In genomic region chr9:44119011-44119410, GRCm38 (mm10) we compare ENCODE assay signal across 8 mouse cellular contexts. TPM values are rescaled to one million over a fixed set of nuclear protein-coding genes. Genes with fewer than 3 reads are reported as not detected.
DNase-seq lines count a peak whose midpoint lies in the region; ATAC-seq and TF ChIP-seq lines count a peak whose summit lies in the region.

No protein-coding gene starts in this region.

- H3K27me3 ChIP-seq in hindbrain, postnatal 0 days (ENCODE audit: insufficient read depth, low read length) = no peaks in the 10 kb centered on the region
- no peaks in the 10 kb centered on the region for H3K27me3 ChIP-seq in hindbrain, embryonic 12.5 days
- no peaks in the 10 kb centered on the region for H3K27me3 ChIP-seq in C2C12 (ENCODE audit: control insufficient read depth, insufficient read depth, insufficient read length)

- no peak overlapping the region for H3K27ac ChIP-seq in hindbrain, postnatal 0 days
- no peak overlapping the region for H3K27ac ChIP-seq in hindbrain, embryonic 12.5 days

- H3K9ac ChIP-seq in hindbrain, postnatal 0 days (replicated peaks; ENCODE audit: low read length) = no peak overlapping the region
- no peak overlapping the region for H3K9ac ChIP-seq in hindbrain, embryonic 12.5 days

- no peaks in the 10 kb centered on the region for H3K9me3 ChIP-seq in hindbrain, postnatal 0 days (ENCODE audit: low read length)
- H3K9me3 ChIP-seq in hindbrain, embryonic 12.5 days (replicated peaks) = no peaks in the 10 kb centered on the region

- H3K79me2 ChIP-seq in C2C12 (ENCODE audit: control insufficient read depth, insufficient read depth) = no peaks in the 10 kb centered on the region

- no peak for ATAC-seq in hindbrain, postnatal 0 days
- no peak for ATAC-seq in hindbrain, embryonic 12.5 days (ENCODE audit: low FRiP score)
- ATAC-seq in megakaryocyte progenitor cell, adult 5-6 weeks (replicated peaks; ENCODE audit: poor library complexity) = peak; percentile 75

- no peak overlapping the region for H3ac ChIP-seq in C2C12 (ENCODE audit: control insufficient read depth, insufficient read length, low read depth)

- 52% methylated on average over 5 of the region's 5 CpGs for WGBS in hindbrain, postnatal 0 days
- WGBS in hindbrain, embryonic 12.5 days = 50% methylated on average over 5 of the region's 5 CpGs

- peak; percentile 59 for TF ChIP-seq CTCF in hindbrain, postnatal 0 days (IDR thresholded peaks at IDR 0.05; ENCODE audit: low read depth)
- TF ChIP-seq CTCF in C2C12 (IDR thresholded peaks at IDR 0.05; ENCODE audit: control insufficient read depth, insufficient read depth, insufficient read length) = peak; percentile 20

- no peak overlapping the region for H3K4me3 ChIP-seq in hindbrain, postnatal 0 days (ENCODE audit: low read length)
- no peak overlapping the region for H3K4me3 ChIP-seq in hindbrain, embryonic 12.5 days
- no peak overlapping the region for H3K4me3 ChIP-seq in C2C12 (ENCODE audit: insufficient read depth, poor library complexity, severe bottlenecking)

- H3K4me1 ChIP-seq in hindbrain, postnatal 0 days (ENCODE audit: insufficient read depth, low read length) = no peaks in the 10 kb centered on the region
- H3K4me1 ChIP-seq in hindbrain, embryonic 12.5 days = no peaks in the 10 kb centered on the region

- H3K4me2 ChIP-seq in hindbrain, postnatal 0 days (ENCODE audit: low read depth, low read length) = no peak overlapping the region
- no peak overlapping the region for H3K4me2 ChIP-seq in hindbrain, embryonic 12.5 days (replicated peaks)

- H3K79me3 ChIP-seq in C2C12 (ENCODE audit: low read depth) = no peaks in the 10 kb centered on the region

- DNase-seq in hindbrain, postnatal 0 days (ENCODE audit: low spot score) = peak; percentile 36
- DNase-seq in adrenal gland, postnatal 25 days = peak; percentile 66
- DNase-seq in layer of hippocampus, adult 9-11 months = no peak
- no peak for DNase-seq in ovary, postnatal 10 days (ENCODE audit: low spot score)
- no peak for DNase-seq in gastrocnemius, postnatal 25 days

- H3K36me3 ChIP-seq in hindbrain, postnatal 0 days (ENCODE audit: insufficient read depth, low read length) = no peaks in the 10 kb centered on the region
- no peaks in the 10 kb centered on the region for H3K36me3 ChIP-seq in hindbrain, embryonic 12.5 days
- no peaks in the 10 kb centered on the region for H3K36me3 ChIP-seq in C2C12 (ENCODE audit: control insufficient read depth, insufficient read depth)

TF ChIP-seq in C2C12, 6 proteins besides CTCF, POLR2A, EP300 and RAD21:
- TF ChIP-seq MYOG (IDR thresholded peaks at IDR 0.05; ENCODE audit: control insufficient read depth, extremely low read depth, insufficient read length) = no peak
- no peak for TF ChIP-seq CEBPB (IDR thresholded peaks at IDR 0.05; ENCODE audit: low read depth)
- no peak for TF ChIP-seq MAX (IDR thresholded peaks at IDR 0.05)
- no peak for TF ChIP-seq FOSL1 (IDR thresholded peaks at IDR 0.05; ENCODE audit: insufficient read depth, low read length, poor library complexity, severe bottlenecking)
- no peak for TF ChIP-seq MYOD1 (IDR thresholded peaks at IDR 0.05; ENCODE audit: control insufficient read depth, insufficient read length, low read depth)
- TF ChIP-seq USF1 (IDR thresholded peaks at IDR 0.05; ENCODE audit: low read depth) = no peak

RNA-seq across cellular contexts. Expression of gene Rnf26, which starts 5.7 kb away (rescaled TPM):
- total RNA-seq in hindbrain, postnatal 0 days (2014; rRNA removed) = 17.5 and 24.3 TPM in 2 replicates
- 38.0 and 41.1 TPM in 2 replicates for polyA plus RNA-seq in hindbrain, postnatal 0 days (2015; fragmentation: Nextera tagmentation; extraction: Ambion mirVana)
- 57.1 and 61.4 TPM in 2 replicates for polyA plus RNA-seq in hindbrain, embryonic 12.5 days (2016; fragmentation: Nextera tagmentation; extraction: Ambion mirVana)
- 52.6 TPM for polyA plus RNA-seq in C2C12 (2012; fragmentation: generic; extraction: Trizol)
- 30.3 and 36.4 TPM in 2 replicates for total RNA-seq in adrenal gland, postnatal 25 days (2021)
- 47.7 and 59.6 TPM in 2 replicates for total RNA-seq in megakaryocyte progenitor cell, adult 5-6 weeks (2015)
- 19.1 and 21.2 TPM in 2 replicates for total RNA-seq in megakaryocyte progenitor cell, adult 5-6 weeks (2017)
- 1 to 10 TPM; 2.9 TPM for total RNA-seq in gastrocnemius, postnatal 25 days (2021)

RNA-seq across cellular contexts. Expression of gene Gm49380, which starts 5.7 kb away (rescaled TPM):
- total RNA-seq in hindbrain, postnatal 0 days (2014; rRNA removed) = not detected in 2 replicates
- 0.21 TPM in 1 of 2 replicates, not detected in the other for polyA plus RNA-seq in hindbrain, postnatal 0 days (2015; fragmentation: Nextera tagmentation; extraction: Ambion mirVana)
- 0.26 and 0.30 TPM in 2 replicates for polyA plus RNA-seq in hindbrain, embryonic 12.5 days (2016; fragmentation: Nextera tagmentation; extraction: Ambion mirVana)
- polyA plus RNA-seq in C2C12 (2012; fragmentation: generic; extraction: Trizol) = 0.05 TPM
- 0.82 and 1.5 TPM in 2 replicates for total RNA-seq in adrenal gland, postnatal 25 days (2021)
- total RNA-seq in megakaryocyte progenitor cell, adult 5-6 weeks (2015) = not detected in 2 replicates
- total RNA-seq in megakaryocyte progenitor cell, adult 5-6 weeks (2017) = not detected in 2 replicates
- total RNA-seq in gastrocnemius, postnatal 25 days (2021) = 1 to 10 TPM in 1 of 2 experiments, under 1 TPM in 1; 0.82 to 2.4 TPM

RNA-seq across cellular contexts. Expression of gene C1qtnf5, which starts 12.0 kb away (rescaled TPM):
- total RNA-seq in hindbrain, postnatal 0 days (2014; rRNA removed) = 36.7 and 39.5 TPM in 2 replicates
- polyA plus RNA-seq in hindbrain, postnatal 0 days (2015; fragmentation: Nextera tagmentation; extraction: Ambion mirVana) = 12.3 and 12.8 TPM in 2 replicates
- 1.4 and 1.8 TPM in 2 replicates for polyA plus RNA-seq in hindbrain, embryonic 12.5 days (2016; fragmentation: Nextera tagmentation; extraction: Ambion mirVana)
- 0.15 TPM for polyA plus RNA-seq in C2C12 (2012; fragmentation: generic; extraction: Trizol)
- 9.9 and 10.9 TPM in 2 replicates for total RNA-seq in adrenal gland, postnatal 25 days (2021)
- not detected in 2 replicates for total RNA-seq in megakaryocyte progenitor cell, adult 5-6 weeks (2015)
- total RNA-seq in megakaryocyte progenitor cell, adult 5-6 weeks (2017) = not detected in 2 replicates
- total RNA-seq in gastrocnemius, postnatal 25 days (2021) = 10 to 100 TPM in 1 of 2 experiments, 1 to 10 TPM in 1; 8.0 to 13.6 TPM

RNA-seq across cellular contexts. Expression of gene Mcam, which starts 15.3 kb away (rescaled TPM):
- 23.7 and 29.5 TPM in 2 replicates for total RNA-seq in hindbrain, postnatal 0 days (2014; rRNA removed)
- polyA plus RNA-seq in hindbrain, postnatal 0 days (2015; fragmentation: Nextera tagmentation; extraction: Ambion mirVana) = 8.0 and 9.0 TPM in 2 replicates
- 14.5 and 15.4 TPM in 2 replicates for polyA plus RNA-seq in hindbrain, embryonic 12.5 days (2016; fragmentation: Nextera tagmentation; extraction: Ambion mirVana)
- 21.7 TPM for polyA plus RNA-seq in C2C12 (2012; fragmentation: generic; extraction: Trizol)
- 32.2 and 32.9 TPM in 2 replicates for total RNA-seq in adrenal gland, postnatal 25 days (2021)
- total RNA-seq in megakaryocyte progenitor cell, adult 5-6 weeks (2015) = 0.12 TPM in 1 of 2 replicates, not detected in the other
- total RNA-seq in megakaryocyte progenitor cell, adult 5-6 weeks (2017) = 0.14 TPM in 1 of 2 replicates, not detected in the other
- total RNA-seq in gastrocnemius, postnatal 25 days (2021) = 10 to 100 TPM; 31.2 to 32.4 TPM

RNA-seq across cellular contexts. Expression of gene Mfrp, which starts 17.5 kb away (rescaled TPM):
- total RNA-seq in hindbrain, postnatal 0 days (2014; rRNA removed) = 2.8 and 4.0 TPM in 2 replicates
- 0.24 and 0.50 TPM in 2 replicates for polyA plus RNA-seq in hindbrain, postnatal 0 days (2015; fragmentation: Nextera tagmentation; extraction: Ambion mirVana)
- 0.14 and 0.30 TPM in 2 replicates for polyA plus RNA-seq in hindbrain, embryonic 12.5 days (2016; fragmentation: Nextera tagmentation; extraction: Ambion mirVana)
- polyA plus RNA-seq in C2C12 (2012; fragmentation: generic; extraction: Trizol) = 0.05 TPM
- not detected in 2 replicates for total RNA-seq in adrenal gland, postnatal 25 days (2021)
- total RNA-seq in megakaryocyte progenitor cell, adult 5-6 weeks (2015) = not detected in 2 replicates
- total RNA-seq in megakaryocyte progenitor cell, adult 5-6 weeks (2017) = 0.12 TPM in 1 of 2 replicates, not detected in the other
- total RNA-seq in gastrocnemius, postnatal 25 days (2021) = not detected

Comparison
In these comparisons a context has a peak if more than half of its experiments do, and no peak if none do; other contexts are left out.
1. DNase-seq: peak in hindbrain, postnatal 0 days (single experiment) and adrenal gland, postnatal 25 days (single experiment); none in layer of hippocampus, adult 9-11 months (single experiment), ovary, postnatal 10 days (single experiment) and gastrocnemius, postnatal 25 days (single experiment).
2. RNA of gene C1qtnf5, which starts 12.0 kb away (total RNA-seq): 36.7 to 39.5 TPM in hindbrain, postnatal 0 days, 8.0 to 13.6 TPM in gastrocnemius, postnatal 25 days and 9.9 to 10.9 TPM in adrenal gland, postnatal 25 days; not detected in megakaryocyte progenitor cell, adult 5-6 weeks; every median in the first group is over 4 times any median in the second.